Mouse (Mus musculus): Measurements from ENCODE around the gene Cul1. TPM values are rescaled to one million over a fixed set of nuclear protein-coding genes. Genes with fewer than 3 reads are reported as not detected.
"Not testable (repeated sequence)": the region's sequence is repeated elsewhere in the genome, so short reads cannot be mapped to it uniquely, and the experiment has no call there.

Gene Cul1
- polyA plus RNA-seq, 1 experiment from 2014 or later, result 61.1 TPM

GRCm38 (mm10) chr6:47420156-47420555 lies 33.0 kb upstream of the Cul1 start:
- H3K9me3 ChIP-seq (ENCODE audit: control insufficient read depth, low read length), result no peaks in the 10 kb centered on the region
- TF ChIP-seq CTCF (IDR thresholded peaks at IDR 0.05; ENCODE audit: low read depth), result no peak
- no peak for TF ChIP-seq EP300 (optimal IDR thresholded peaks at IDR 0.05)
- no peak overlapping the region for H3K9ac ChIP-seq (ENCODE audit: low read length)
- H3K27ac ChIP-seq (replicated peaks), result no peak overlapping the region
- DNase-seq (ENCODE audit: low spot score), result no peak
- no peaks in the 10 kb centered on the region for H3K4me1 ChIP-seq (replicated peaks; ENCODE audit: control insufficient read depth, insufficient read depth)
- H3K27me3 ChIP-seq (ENCODE audit: control insufficient read depth, insufficient read depth, low read length), result no peaks in the 10 kb centered on the region
- ATAC-seq (ENCODE audit: low FRiP score, low TSS enrichment), result no peak
- no peak overlapping the region for H3K4me2 ChIP-seq (replicated peaks; ENCODE audit: low read depth)
- H3K4me3 ChIP-seq (ENCODE audit: low read depth, low read length), result no peak overlapping the region
- H3K36me3 ChIP-seq (ENCODE audit: control insufficient read depth, insufficient read depth, low read length), result no peaks in the 10 kb centered on the region

DNA sequence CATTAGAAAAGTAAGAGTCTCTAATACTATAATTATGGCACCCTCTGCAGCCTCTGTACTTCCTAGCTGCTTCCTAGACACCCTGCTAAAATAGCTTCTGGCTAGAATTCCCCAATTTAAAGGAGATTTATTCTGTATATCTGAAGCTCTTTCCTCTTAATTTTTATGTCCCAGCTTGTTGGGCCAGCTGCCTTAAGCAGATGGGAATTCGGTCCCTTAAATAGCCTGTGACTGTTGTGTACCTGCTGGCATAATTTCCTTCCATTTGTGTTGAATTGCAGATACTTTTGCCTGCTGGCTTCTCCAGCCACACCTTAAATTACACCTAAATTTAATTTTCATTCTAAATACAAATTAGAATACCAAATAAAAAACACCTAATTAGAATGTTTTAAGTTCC lies 32.0 kb upstream of the Cul1 start:
- Histone ChIP-seq H3K27ac (replicated peaks) (no peak overlapping the region), H3K9me3 (ENCODE audit: control insufficient read depth, low read length) (no peaks in the 10 kb centered on the region), H3K27me3 (ENCODE audit: control insufficient read depth, insufficient read depth, low read length) (no peaks in the 10 kb centered on the region), H3K4me1 (replicated peaks; ENCODE audit: control insufficient read depth, insufficient read depth) (no peaks in the 10 kb centered on the region), H3K9ac (ENCODE audit: low read length) (no peak overlapping the region), H3K4me2 (replicated peaks; ENCODE audit: low read depth) (no peak overlapping the region), H3K4me3 (ENCODE audit: low read depth, low read length) (no peak overlapping the region), H3K36me3 (ENCODE audit: control insufficient read depth, insufficient read depth, low read length) (no peaks in the 10 kb centered on the region)
- WGBS, result 77% methylated on average over 1 of the region's 1 CpGs
- no peak for ATAC-seq (ENCODE audit: low FRiP score, low TSS enrichment)
- DNase-seq (ENCODE audit: low spot score), result no peak
- no peak for TF ChIP-seq CTCF (IDR thresholded peaks at IDR 0.05; ENCODE audit: low read depth)
- TF ChIP-seq EP300 (optimal IDR thresholded peaks at IDR 0.05), result no peak

DNA sequence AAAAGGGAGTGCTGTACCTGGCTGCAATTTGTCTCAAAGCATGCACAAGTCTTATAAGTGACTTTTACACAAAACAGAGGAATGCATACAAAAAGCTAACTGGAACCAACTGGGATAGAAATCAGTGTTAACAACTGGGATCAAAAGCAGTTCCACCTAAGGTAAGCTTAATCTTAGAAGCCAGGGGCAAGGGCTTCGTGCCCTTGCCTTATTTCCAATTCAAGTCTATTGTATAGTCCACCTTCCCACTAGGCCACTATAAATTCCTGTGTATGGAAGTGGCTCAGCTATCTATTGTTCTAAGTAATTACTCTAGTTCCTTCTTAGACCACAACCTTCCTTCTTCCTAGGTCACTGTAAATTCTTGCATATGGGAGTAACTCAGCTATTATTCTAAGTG lies 27.1 kb upstream of the Cul1 start:
- Histone ChIP-seq H3K27me3 (ENCODE audit: control insufficient read depth, insufficient read depth, low read length) (no peaks in the 10 kb centered on the region), H3K4me3 (ENCODE audit: low read depth, low read length) (no peak overlapping the region), H3K9ac (ENCODE audit: low read length) (no peak overlapping the region), H3K36me3 (ENCODE audit: control insufficient read depth, insufficient read depth, low read length) (no peaks in the 10 kb centered on the region), H3K27ac (replicated peaks) (no peak overlapping the region), H3K9me3 (ENCODE audit: control insufficient read depth, low read length) (no peaks in the 10 kb centered on the region), H3K4me1 (replicated peaks; ENCODE audit: control insufficient read depth, insufficient read depth) (no peaks in the 10 kb centered on the region), H3K4me2 (replicated peaks; ENCODE audit: low read depth) (no peak overlapping the region)
- DNase-seq (ENCODE audit: low spot score) (no peak), ATAC-seq (ENCODE audit: low FRiP score, low TSS enrichment) (no peak)
- WGBS, result 69% methylated on average over 1 of the region's 1 CpGs
- TF ChIP-seq CTCF (IDR thresholded peaks at IDR 0.05; ENCODE audit: low read depth), result no peak
- TF ChIP-seq EP300 (optimal IDR thresholded peaks at IDR 0.05), result no peak

- not testable (repeated sequence) for H3K9ac ChIP-seq (ENCODE audit: low read length); DNase-seq (ENCODE audit: low spot score); H3K27ac ChIP-seq (replicated peaks); H3K4me3 ChIP-seq (ENCODE audit: low read depth, low read length); H3K4me2 ChIP-seq (replicated peaks; ENCODE audit: low read depth); H3K9me3 ChIP-seq (ENCODE audit: control insufficient read depth, low read length); H3K36me3 ChIP-seq (ENCODE audit: control insufficient read depth, insufficient read depth, low read length); H3K4me1 ChIP-seq (replicated peaks; ENCODE audit: control insufficient read depth, insufficient read depth); ATAC-seq (ENCODE audit: low FRiP score, low TSS enrichment); H3K27me3 ChIP-seq (ENCODE audit: control insufficient read depth, insufficient read depth, low read length)
- WGBS, result 73% methylated on average over 4 of the region's 4 CpGs
Measured at GRCm38 (mm10) chr6:47426556-47426955, 26.6 kb upstream of the Cul1 start.

DNA sequence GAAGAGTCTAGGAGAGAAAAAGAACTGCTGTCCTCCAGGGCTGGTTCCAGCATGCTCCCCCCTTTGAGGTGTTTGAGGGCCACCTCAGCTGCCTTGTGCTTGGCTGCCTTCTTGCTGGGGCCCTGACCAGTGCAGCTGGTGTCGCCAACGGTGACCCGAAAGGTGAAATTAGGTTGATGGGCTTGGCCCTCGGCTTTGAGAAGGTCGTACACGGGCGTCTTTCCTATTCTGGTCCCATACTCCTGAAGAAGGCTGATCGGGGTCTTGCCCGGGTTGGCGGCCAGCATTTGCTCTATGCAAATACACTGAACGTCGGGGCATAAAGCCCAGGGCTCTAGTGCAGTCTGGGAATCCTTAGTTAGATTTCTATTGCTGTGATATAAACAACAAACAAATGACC lies 20.4 kb upstream of the Cul1 start:
- not testable (repeated sequence) for H3K36me3 ChIP-seq (ENCODE audit: control insufficient read depth, insufficient read depth, low read length); H3K4me3 ChIP-seq (ENCODE audit: low read depth, low read length); DNase-seq (ENCODE audit: low spot score); ATAC-seq (ENCODE audit: low FRiP score, low TSS enrichment); H3K27me3 ChIP-seq (ENCODE audit: control insufficient read depth, insufficient read depth, low read length); H3K4me1 ChIP-seq (replicated peaks; ENCODE audit: control insufficient read depth, insufficient read depth); H3K27ac ChIP-seq (replicated peaks); H3K9ac ChIP-seq (ENCODE audit: low read length); H3K9me3 ChIP-seq (ENCODE audit: control insufficient read depth, low read length); H3K4me2 ChIP-seq (replicated peaks; ENCODE audit: low read depth)
- WGBS, result 84% methylated on average over 9 of the region's 12 CpGs

DNA sequence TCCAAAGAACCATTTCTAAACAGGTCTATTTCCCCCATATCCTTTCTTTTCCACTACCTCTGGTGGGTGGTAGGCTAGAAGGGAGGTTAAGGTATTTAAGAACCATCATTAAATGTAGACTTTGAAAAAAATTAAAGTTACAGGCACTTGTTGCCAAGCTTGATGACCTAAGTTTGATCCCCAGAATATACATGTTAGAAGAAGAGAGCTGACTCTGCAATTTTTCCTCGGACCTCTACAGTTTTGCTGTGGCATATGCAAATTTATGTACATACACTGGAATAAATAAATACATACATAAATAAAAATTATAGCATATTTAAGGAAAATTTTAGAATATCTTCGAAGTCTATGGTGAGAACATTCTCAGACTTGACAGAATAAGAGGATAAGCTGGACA lies 13.1 kb upstream of the Cul1 start:
- Histone ChIP-seq H3K4me3 (ENCODE audit: low read depth, low read length) (no peak overlapping the region), H3K4me2 (replicated peaks; ENCODE audit: low read depth) (no peak overlapping the region), H3K27ac (replicated peaks) (no peak overlapping the region), H3K9me3 (ENCODE audit: control insufficient read depth, low read length) (no peaks in the 10 kb centered on the region), H3K4me1 (replicated peaks; ENCODE audit: control insufficient read depth, insufficient read depth) (no peaks in the 10 kb centered on the region), H3K36me3 (ENCODE audit: control insufficient read depth, insufficient read depth, low read length) (no peaks in the 10 kb centered on the region), H3K27me3 (ENCODE audit: control insufficient read depth, insufficient read depth, low read length) (no peaks in the 10 kb centered on the region), H3K9ac (ENCODE audit: low read length) (no peak overlapping the region)
- no peak for DNase-seq (ENCODE audit: low spot score)
- TF ChIP-seq EP300 (optimal IDR thresholded peaks at IDR 0.05), result no peak
- TF ChIP-seq CTCF (IDR thresholded peaks at IDR 0.05; ENCODE audit: low read depth), result no peak
- 73% methylated on average over 2 of the region's 2 CpGs for WGBS
- no peak for ATAC-seq (ENCODE audit: low FRiP score, low TSS enrichment)

GRCm38 (mm10) chr6:47447658-47448057 lies 5.5 kb upstream of the Cul1 start:
- Histone ChIP-seq H3K27ac (replicated peaks) (no peak overlapping the region), H3K4me2 (replicated peaks; ENCODE audit: low read depth) (no peak overlapping the region), H3K4me3 (ENCODE audit: low read depth, low read length) (no peak overlapping the region), H3K9ac (ENCODE audit: low read length) (no peak overlapping the region), H3K4me1 (replicated peaks; ENCODE audit: control insufficient read depth, insufficient read depth) (no peaks in the 10 kb centered on the region), H3K9me3 (ENCODE audit: control insufficient read depth, low read length) (no peaks in the 10 kb centered on the region), H3K27me3 (ENCODE audit: control insufficient read depth, insufficient read depth, low read length) (no peaks in the 10 kb centered on the region), H3K36me3 (ENCODE audit: control insufficient read depth, insufficient read depth, low read length) (no peaks in the 10 kb centered on the region)
- TF ChIP-seq EP300 (optimal IDR thresholded peaks at IDR 0.05) (no peak), CTCF (IDR thresholded peaks at IDR 0.05; ENCODE audit: low read depth) (no peak)
- DNase-seq (ENCODE audit: low spot score), result no peak
- 76% methylated on average over 1 of the region's 1 CpGs for WGBS
- no peak for ATAC-seq (ENCODE audit: low FRiP score, low TSS enrichment)
